Mouse (Mus musculus): ENCODE measurements around the gene Pde4d. TPM values are rescaled to one million over a fixed set of nuclear protein-coding genes. Genes with fewer than 3 reads are reported as not detected.

The Pde4d gene
- total and polyA plus RNA-seq, 2 experiments from 2014 or later, result 19.0 to 103 TPM

GRCm38 (mm10) chr13:109326061-109326460 lies 876.3 kb downstream of the Pde4d start:
- ATAC-seq (ENCODE audit: low FRiP score) (no peak), DNase-seq (ENCODE audit: low spot score) (no peak)
- 84% methylated on average over 5 of the region's 5 CpGs for WGBS
- H3K4me1 ChIP-seq (ENCODE audit: insufficient read depth, low read length), result no peaks in the 10 kb centered on the region
- no peaks in the 10 kb centered on the region for H3K27me3 ChIP-seq (ENCODE audit: insufficient read depth, low read length)
- no peak for TF ChIP-seq CTCF (IDR thresholded peaks at IDR 0.05)
- no peak overlapping the region for H3K4me3 ChIP-seq (ENCODE audit: low read depth, low read length)
- no peak overlapping the region for H3K4me2 ChIP-seq (ENCODE audit: low read depth, low read length, poor library complexity, severe bottlenecking)
- no peak overlapping the region for H3K27ac ChIP-seq (ENCODE audit: low read depth, low read length)
- H3K9me3 ChIP-seq (ENCODE audit: low read length), result no peaks in the 10 kb centered on the region
- no peak overlapping the region for H3K9ac ChIP-seq (replicated peaks; ENCODE audit: low read length, poor library complexity, severe bottlenecking)
- H3K36me3 ChIP-seq (ENCODE audit: insufficient read depth, low read length), result no peaks in the 10 kb centered on the region

- no peak for TF ChIP-seq CTCF (IDR thresholded peaks at IDR 0.05)
- no peak for ATAC-seq (ENCODE audit: low FRiP score)
- 64% methylated on average over 1 of the region's 1 CpGs for WGBS
These were observed 881.8 kb downstream of the Pde4d start for GRCm38 (mm10) chr13:109331563-109331962.

GRCm38 (mm10) chr13:109341902-109342301 lies 892.2 kb downstream of the Pde4d start:
- peaks cover 4% of the 10 kb centered on the region; the same call in 1 of the 2 replicates for H3K4me1 ChIP-seq (ENCODE audit: insufficient read depth, low read length)
- H3K27me3 ChIP-seq (ENCODE audit: insufficient read depth, low read length), result no peaks in the 10 kb centered on the region
- H3K27ac ChIP-seq (ENCODE audit: low read depth, low read length), result no peak overlapping the region
- no peak overlapping the region for H3K4me2 ChIP-seq (ENCODE audit: low read depth, low read length, poor library complexity, severe bottlenecking)
- DNase-seq (ENCODE audit: low spot score), result peak; percentile 55
- H3K36me3 ChIP-seq (ENCODE audit: insufficient read depth, low read length), result no peaks in the 10 kb centered on the region
- WGBS, result 43% methylated on average over 3 of the region's 3 CpGs
- H3K9ac ChIP-seq (replicated peaks; ENCODE audit: low read length, poor library complexity, severe bottlenecking), result no peak overlapping the region
- H3K4me3 ChIP-seq (ENCODE audit: low read depth, low read length), result no peak overlapping the region
- ATAC-seq (ENCODE audit: low FRiP score), result no peak
- TF ChIP-seq CTCF (IDR thresholded peaks at IDR 0.05), result peak; percentile 63
- no peaks in the 10 kb centered on the region for H3K9me3 ChIP-seq (ENCODE audit: low read length)

More at GRCm38 (mm10) chr13:109331563-109331962, 881.8 kb downstream of the Pde4d start:
- H3K4me1 ChIP-seq (ENCODE audit: insufficient read depth, low read length), result no peaks in the 10 kb centered on the region
- H3K27ac ChIP-seq (ENCODE audit: low read depth, low read length), result no peak overlapping the region
- no peaks in the 10 kb centered on the region for H3K9me3 ChIP-seq (ENCODE audit: low read length)
- H3K36me3 ChIP-seq (ENCODE audit: insufficient read depth, low read length), result no peaks in the 10 kb centered on the region
- H3K4me3 ChIP-seq (ENCODE audit: low read depth, low read length), result no peak overlapping the region
- no peak overlapping the region for H3K9ac ChIP-seq (replicated peaks; ENCODE audit: low read length, poor library complexity, severe bottlenecking)
- H3K27me3 ChIP-seq (ENCODE audit: insufficient read depth, low read length), result no peaks in the 10 kb centered on the region
- no peak overlapping the region for H3K4me2 ChIP-seq (ENCODE audit: low read depth, low read length, poor library complexity, severe bottlenecking)
- no peak for DNase-seq (ENCODE audit: low spot score)

GRCm38 (mm10) chr13:109342469-109342868 lies 892.7 kb downstream of the Pde4d start:
- TF ChIP-seq CTCF (IDR thresholded peaks at IDR 0.05), result no peak
- DNase-seq (ENCODE audit: low spot score), result no peak

GRCm38 (mm10) chr13:109343596-109343995 lies 893.8 kb downstream of the Pde4d start:
- ATAC-seq (ENCODE audit: low FRiP score) (peak; percentile 90), DNase-seq (ENCODE audit: low spot score) (peak; percentile 92)
- no peak overlapping the region for H3K27ac ChIP-seq (ENCODE audit: low read depth, low read length)
- H3K4me2 ChIP-seq (ENCODE audit: low read depth, low read length, poor library complexity, severe bottlenecking), result no peak overlapping the region
- 3% methylated on average over 4 of the region's 4 CpGs for WGBS
- no peak overlapping the region for H3K9ac ChIP-seq (replicated peaks; ENCODE audit: low read length, poor library complexity, severe bottlenecking)
- H3K27me3 ChIP-seq (ENCODE audit: insufficient read depth, low read length), result no peaks in the 10 kb centered on the region
- H3K4me3 ChIP-seq (ENCODE audit: low read depth, low read length), result no peak overlapping the region
- TF ChIP-seq CTCF (IDR thresholded peaks at IDR 0.05), result peak; percentile 92
- no peaks in the 10 kb centered on the region for H3K36me3 ChIP-seq (ENCODE audit: insufficient read depth, low read length)
- peaks cover 4% of the 10 kb centered on the region; the same call in 1 of the 2 replicates for H3K4me1 ChIP-seq (ENCODE audit: insufficient read depth, low read length)
- H3K9me3 ChIP-seq (ENCODE audit: low read length), result no peaks in the 10 kb centered on the region

More at GRCm38 (mm10) chr13:109342469-109342868, 892.7 kb downstream of the Pde4d start:
- whole genome bisulfite sequencing, result 59% methylated on average over 6 of the region's 6 CpGs
- H3K9me3 ChIP-seq (ENCODE audit: low read length), result no peaks in the 10 kb centered on the region
- no peak overlapping the region for H3K27ac ChIP-seq (ENCODE audit: low read depth, low read length)
- no peak overlapping the region for H3K4me3 ChIP-seq (ENCODE audit: low read depth, low read length)
- H3K4me2 ChIP-seq (ENCODE audit: low read depth, low read length, poor library complexity, severe bottlenecking), result no peak overlapping the region
- H3K4me1 ChIP-seq (ENCODE audit: insufficient read depth, low read length), result peaks cover 4% of the 10 kb centered on the region; the same call in 1 of the 2 replicates
- no peaks in the 10 kb centered on the region for H3K27me3 ChIP-seq (ENCODE audit: insufficient read depth, low read length)
- no peak for ATAC-seq (ENCODE audit: low FRiP score)
- no peak overlapping the region for H3K9ac ChIP-seq (replicated peaks; ENCODE audit: low read length, poor library complexity, severe bottlenecking)
- H3K36me3 ChIP-seq (ENCODE audit: insufficient read depth, low read length), result no peaks in the 10 kb centered on the region

GRCm38 (mm10) chr13:109347770-109348169 lies 898.0 kb downstream of the Pde4d start:
- Histone ChIP-seq H3K4me2 (ENCODE audit: low read depth, low read length, poor library complexity, severe bottlenecking) (no peak overlapping the region), H3K9me3 (ENCODE audit: low read length) (no peaks in the 10 kb centered on the region), H3K4me1 (ENCODE audit: insufficient read depth, low read length) (no peaks in the 10 kb centered on the region), H3K4me3 (ENCODE audit: low read depth, low read length) (no peak overlapping the region), H3K36me3 (ENCODE audit: insufficient read depth, low read length) (no peaks in the 10 kb centered on the region), H3K27ac (ENCODE audit: low read depth, low read length) (no peak overlapping the region), H3K27me3 (ENCODE audit: insufficient read depth, low read length) (no peaks in the 10 kb centered on the region), H3K9ac (replicated peaks; ENCODE audit: low read length, poor library complexity, severe bottlenecking) (no peak overlapping the region)
- 26% methylated on average over 11 of the region's 11 CpGs for WGBS
- peak; percentile 86 for DNase-seq (ENCODE audit: low spot score)
- no peak for ATAC-seq (ENCODE audit: low FRiP score)
- no peak for TF ChIP-seq CTCF (IDR thresholded peaks at IDR 0.05)
